Mouse (Mus musculus) C2C12 (cell line): ENCODE results near the gene Pomc.

Source experiments
- CTCF ChIP-seq: IDR thresholded peaks from one replicate; pipeline ENCODE4 v1.5.1; 2011; ENCODE audit not compliant: control insufficient read depth, insufficient read depth, insufficient read length
- FOSL1 ChIP-seq: IDR thresholded peaks from one replicate; pipeline ENCODE4 v1.8.0; 2011; ENCODE audit warnings: mild to moderate bottlenecking, low read length; ENCODE audit not compliant: poor library complexity, insufficient read depth, severe bottlenecking

GRCm38 (mm10) chr12:3905436-3905835 is 49.3 kb upstream of the Pomc start:
- TF ChIP-seq CTCF = no peak
- no peak for TF ChIP-seq FOSL1
